ENCODE assay signal across 8 mouse cellular contexts in genomic region chr2:167932727-167933231, GRCm38 (mm10). TPM values are rescaled to one million over a fixed set of nuclear protein-coding genes. Genes with fewer than 3 reads are reported as not detected.
A peak's percentile ranks its signal among the peaks of the same experiment; 100 is the strongest.
DNase-seq lines count a peak whose midpoint lies in the region; ATAC-seq and TF ChIP-seq lines count a peak whose summit lies in the region.

No protein-coding gene starts in this region.

- peak; percentile 55 for DNase-seq in kidney, postnatal 10 days
- DNase-seq in kidney, adult 18-20 months: no peak
- DNase-seq in hindbrain, embryonic 10.5 days (ENCODE audit: low spot score): peak; percentile 40
- peak; percentile 38 for DNase-seq in testis, postnatal 14 days (ENCODE audit: low spot score)
- no peak for DNase-seq in frontal cortex, postnatal 10 days (ENCODE audit: low spot score in 2 of 2)
- DNase-seq in ovary, postnatal 14 days (ENCODE audit: low spot score): no peak

- ATAC-seq in megakaryocyte, adult 5-6 weeks (ENCODE audit: poor library complexity, severe bottlenecking): peak; percentile 25

- no peaks in the 10 kb centered on the region for H3K27me3 ChIP-seq in hindbrain, embryonic 10.5 days (ENCODE audit: insufficient read depth, poor library complexity, severe bottlenecking)

- 0 out of 2 replicates have a peak overlapping the region, but pooled peaks have one; percentile 49 for H3K27ac ChIP-seq in bone marrow macrophage, adult 2 months (ENCODE audit: insufficient read depth, low read depth, low read length)
- H3K27ac ChIP-seq in hindbrain, embryonic 10.5 days: peak overlapping the region; percentile 92

- H3K4me3 ChIP-seq in bone marrow macrophage, adult 2 months (ENCODE audit: insufficient read depth, low read length): peak overlapping the region; percentile 85
- H3K4me3 ChIP-seq in hindbrain, embryonic 10.5 days: peak overlapping the region; percentile 89

- no peak for TF ChIP-seq CTCF in bone marrow macrophage, adult 2 months (IDR thresholded peaks at IDR 0.05; ENCODE audit: low read depth, low read length)

- whole genome bisulfite sequencing in hindbrain, embryonic 10.5 days: under 1% methylated on average over 18 of the region's 18 CpGs

- H3K36me3 ChIP-seq in hindbrain, embryonic 10.5 days: peaks cover 3% of the 10 kb centered on the region; the same call in 1 of the 2 replicates

- peaks cover 43% of the 10 kb centered on the region for H3K4me1 ChIP-seq in bone marrow macrophage, adult 2 months (ENCODE audit: control insufficient read depth, insufficient read depth, low read length)
- H3K4me1 ChIP-seq in hindbrain, embryonic 10.5 days (replicated peaks): peaks cover 50% of the 10 kb centered on the region

- no peak for TF ChIP-seq POLR2A in bone marrow macrophage, adult 2 months (IDR thresholded peaks at IDR 0.05; ENCODE audit: borderline replicate concordance, low read depth, low read length)

- H3K9me3 ChIP-seq in hindbrain, embryonic 10.5 days: no peaks in the 10 kb centered on the region

RNA-seq across cellular contexts. Expression of gene Ptpn1, which starts 0.9 kb away (rescaled TPM):
- polyA plus RNA-seq in bone marrow macrophage, adult 2 months (2012; ENCODE audit: insufficient read depth, insufficient read length, missing spikeins): 84.4 and 94.5 TPM in 2 replicates
- 75.9 and 86.1 TPM in 2 replicates for polyA plus RNA-seq in hindbrain, embryonic 10.5 days (2016; fragmentation: Nextera tagmentation; extraction: Ambion mirVana)
- 49.1 and 54.8 TPM in 2 replicates for total RNA-seq in megakaryocyte, adult 5-6 weeks (2015)
- 145 and 151 TPM in 2 replicates for total RNA-seq in megakaryocyte, adult 5-6 weeks (2017)

Comparison
In these comparisons a context has a peak if more than half of its experiments do, and no peak if none do; other contexts are left out.
1. DNase-seq: peak in kidney, postnatal 10 days (single experiment), hindbrain, embryonic 10.5 days (single experiment) and testis, postnatal 14 days (single experiment); none in kidney, adult 18-20 months (single experiment), frontal cortex, postnatal 10 days (0 of 2) and ovary, postnatal 14 days (single experiment).